Mouse (Mus musculus): ENCODE data around the gene Tek. TPM values are rescaled to one million over a fixed set of nuclear protein-coding genes. Genes with fewer than 3 reads are reported as not detected.

Gene Tek
- polyA plus RNA-seq, 1 experiment from 2014 or later: 37.1 TPM

Other genes with a start within 250 kb of the Tek start
- gene Gm10306, start 182.7 kb upstream of the Tek start, polyA plus RNA-seq (2015; fragmentation: Nextera tagmentation; extraction: Ambion mirVana): not detected in 2 replicates
- gene Caap1, start 182.5 kb upstream of the Tek start, polyA plus RNA-seq (2015; fragmentation: Nextera tagmentation; extraction: Ambion mirVana): 9.5 and 10.0 TPM in 2 replicates
- gene Plaa, start 136.0 kb upstream of the Tek start, polyA plus RNA-seq (2015; fragmentation: Nextera tagmentation; extraction: Ambion mirVana): 48.3 and 49.5 TPM in 2 replicates
- gene Ift74, start 124.8 kb upstream of the Tek start, polyA plus RNA-seq (2015; fragmentation: Nextera tagmentation; extraction: Ambion mirVana): 12.3 and 13.9 TPM in 2 replicates
- 0.21 and 0.39 TPM in 2 replicates for gene Lrrc19, start 89.1 kb upstream of the Tek start, polyA plus RNA-seq (2015; fragmentation: Nextera tagmentation; extraction: Ambion mirVana)
- not detected in 2 replicates for gene Eqtn, start 189.6 kb downstream of the Tek start, polyA plus RNA-seq (2015; fragmentation: Nextera tagmentation; extraction: Ambion mirVana)
- gene Mysm1, start 239.8 kb downstream of the Tek start, polyA plus RNA-seq (2015; fragmentation: Nextera tagmentation; extraction: Ambion mirVana): 16.3 and 16.4 TPM in 2 replicates